Mouse (Mus musculus) embryonic facial prominence, embryonic 12.5 days (tissue): ENCODE measurements around the gene Dph2. TPM values are rescaled to one million over a fixed set of nuclear protein-coding genes. Genes with fewer than 3 reads are reported as not detected.

Experiments
- ATAC-seq: fragments of 200-750 bp; cut with Nextera tagmentation; 2 replicates; pipeline ENCODE4 v1.8.0; 2017; ENCODE audit not compliant: insufficient number of reproducible peaks, insufficient read depth, low FRiP score, low TSS enrichment
- H3K27ac ChIP-seq: fragments of 300-500 bp; sonication (generic); 2 replicates; pipeline ENCODE4 v1.5.1; 2016; ENCODE audit warnings: mild to moderate bottlenecking
- H3K27me3 ChIP-seq: fragments of 300-500 bp; sonication (generic); 2 replicates; pipeline ENCODE4 v1.6.1; 2016; ENCODE audit warnings: mild to moderate bottlenecking, moderate library complexity
- H3K36me3 ChIP-seq: fragments of 300-500 bp; sonication (generic); 2 replicates; pipeline ENCODE4 v1.6.1; 2016; ENCODE audit warnings: mild to moderate bottlenecking
- H3K4me1 ChIP-seq: fragments of 300-500 bp; sonication (generic); 2 replicates; pipeline ENCODE4 v1.6.1; 2016
- H3K4me2 ChIP-seq: fragments of 300-500 bp; sonication (generic); replicated peaks from 2 replicates; pipeline ENCODE4 v1.6.1; 2016; ENCODE audit warnings: mild to moderate bottlenecking, moderate library complexity
- H3K4me3 ChIP-seq: fragments of 300-500 bp; sonication (generic); 2 replicates; pipeline ENCODE4 v1.5.1; 2016; ENCODE audit warnings: mild to moderate bottlenecking
- H3K9ac ChIP-seq: fragments of 300-500 bp; sonication (generic); 2 replicates; pipeline ENCODE4 v1.6.1; 2016; ENCODE audit warnings: mild to moderate bottlenecking, moderate library complexity
- H3K9me3 ChIP-seq: fragments of 300-500 bp; sonication (generic); 2 replicates; pipeline ENCODE4 v1.6.1; 2016; ENCODE audit warnings: mild to moderate bottlenecking, moderate library complexity
- WGBS: fragments of 180-500 bp; shearing (Covaris S2); methylation state at CpG from one replicate; pipeline ENCODE4 v1.1.7; 2016; 5-methylcytosine and 5-hydroxymethylcytosine counted together
- polyA plus RNA-seq: library from polyadenylated mRNA; unstranded; fragments of >200 nt; fragmentation: Nextera tagmentation; extraction: Ambion mirVana; gene quantifications from 2 replicates; pipeline ENCODE4 v1.2.1, GENCODE M21; 2016

The Dph2 gene
- polyA plus RNA-seq, 1 experiment from 2014 or later, result 21.0 TPM

DNA sequence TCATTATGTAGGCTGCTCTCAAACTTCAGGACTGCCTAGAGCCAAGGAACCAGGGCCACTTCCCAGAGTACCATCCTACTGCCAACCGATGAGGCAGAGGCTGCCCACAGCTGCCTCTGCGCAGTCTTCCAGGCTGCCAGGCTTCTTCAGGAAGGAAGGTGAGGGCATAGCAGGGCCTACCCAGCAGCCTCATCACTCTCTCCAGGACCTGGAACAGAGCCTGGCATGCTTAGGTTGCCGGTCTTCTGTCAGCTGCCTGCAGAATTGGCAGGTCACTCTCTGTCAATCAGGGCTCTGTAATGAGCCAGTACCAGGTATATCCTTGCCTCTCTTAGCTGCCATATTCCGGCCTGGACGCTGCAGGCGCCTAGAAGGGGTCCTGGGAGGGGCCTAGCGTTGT, 41.7 kb downstream of the Dph2 start:
- no peak for ATAC-seq

DNA sequence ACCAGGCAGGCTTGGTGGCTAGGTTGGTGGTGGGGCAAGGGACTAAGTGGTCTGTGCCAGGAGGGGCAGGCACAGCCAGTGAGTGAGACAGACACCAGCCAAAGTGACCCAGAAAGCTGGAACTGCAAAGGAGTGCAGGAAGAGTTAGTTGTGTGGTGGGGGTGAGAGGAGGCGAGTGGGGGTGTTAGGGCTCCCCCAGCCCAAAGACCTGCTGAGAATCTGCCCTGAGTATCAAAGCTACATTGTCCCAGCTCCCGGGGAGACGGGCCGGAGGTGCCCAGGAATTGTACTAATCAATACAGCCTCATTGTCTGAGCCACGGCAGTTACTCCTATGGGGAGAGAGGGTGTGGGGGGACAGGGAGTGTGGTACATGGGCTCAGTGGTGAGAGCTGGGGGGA, 42.3 kb downstream of the Dph2 start:
- WGBS, result 38% methylated on average over 5 of the region's 5 CpGs
- no peaks in the 10 kb centered on the region for H3K4me1 ChIP-seq
- H3K27me3 ChIP-seq, result no peaks in the 10 kb centered on the region
- H3K36me3 ChIP-seq, result 0 out of 2 replicates have a peak, but pooled peaks cover 8% of the 10 kb centered on the region
- no peaks in the 10 kb centered on the region for H3K9me3 ChIP-seq
- no peak overlapping the region for H3K4me2 ChIP-seq
- no peak overlapping the region for H3K9ac ChIP-seq
- H3K27ac ChIP-seq, result no peak overlapping the region
- H3K4me3 ChIP-seq, result no peak overlapping the region
- ATAC-seq, result no peak

More for the DNA sequence above, 41.7 kb downstream of the Dph2 start:
- H3K4me1 ChIP-seq, result no peaks in the 10 kb centered on the region
- WGBS, result 79% methylated on average over 7 of the region's 7 CpGs
- no peaks in the 10 kb centered on the region for H3K9me3 ChIP-seq
- H3K36me3 ChIP-seq, result 0 out of 2 replicates have a peak, but pooled peaks cover 8% of the 10 kb centered on the region
- H3K4me3 ChIP-seq, result no peak overlapping the region
- no peak overlapping the region for H3K27ac ChIP-seq
- no peak overlapping the region for H3K4me2 ChIP-seq
- no peak overlapping the region for H3K9ac ChIP-seq
- no peaks in the 10 kb centered on the region for H3K27me3 ChIP-seq

DNA sequence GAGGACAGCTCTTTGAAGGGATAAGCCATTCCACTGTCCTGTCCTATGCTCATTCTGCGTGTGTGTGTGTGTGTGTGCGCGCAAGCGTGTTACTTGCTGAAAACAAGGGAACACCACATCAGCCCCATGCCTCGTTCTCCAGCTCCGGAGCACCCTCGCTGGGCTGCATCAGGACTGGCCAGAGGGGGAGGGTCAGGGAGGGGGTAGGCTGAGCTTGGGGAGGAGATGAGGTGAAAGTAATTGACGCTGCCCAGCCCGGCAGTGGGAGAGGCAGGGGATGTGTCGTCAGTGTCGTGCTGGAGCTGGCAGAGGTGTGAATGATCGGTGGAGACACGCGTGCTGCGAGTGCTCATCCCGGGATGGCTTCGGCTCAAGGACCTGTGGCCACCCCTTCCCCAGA, 42.8 kb downstream of the Dph2 start:
- H3K9ac ChIP-seq, result no peak overlapping the region
- H3K27me3 ChIP-seq, result no peaks in the 10 kb centered on the region
- 0 out of 2 replicates have a peak, but pooled peaks cover 8% of the 10 kb centered on the region for H3K36me3 ChIP-seq
- no peak for ATAC-seq
- no peak overlapping the region for H3K4me2 ChIP-seq
- no peak overlapping the region for H3K27ac ChIP-seq
- no peaks in the 10 kb centered on the region for H3K4me1 ChIP-seq
- H3K9me3 ChIP-seq, result no peaks in the 10 kb centered on the region
- no peak overlapping the region for H3K4me3 ChIP-seq
- 67% methylated on average over 17 of the region's 17 CpGs for WGBS

DNA sequence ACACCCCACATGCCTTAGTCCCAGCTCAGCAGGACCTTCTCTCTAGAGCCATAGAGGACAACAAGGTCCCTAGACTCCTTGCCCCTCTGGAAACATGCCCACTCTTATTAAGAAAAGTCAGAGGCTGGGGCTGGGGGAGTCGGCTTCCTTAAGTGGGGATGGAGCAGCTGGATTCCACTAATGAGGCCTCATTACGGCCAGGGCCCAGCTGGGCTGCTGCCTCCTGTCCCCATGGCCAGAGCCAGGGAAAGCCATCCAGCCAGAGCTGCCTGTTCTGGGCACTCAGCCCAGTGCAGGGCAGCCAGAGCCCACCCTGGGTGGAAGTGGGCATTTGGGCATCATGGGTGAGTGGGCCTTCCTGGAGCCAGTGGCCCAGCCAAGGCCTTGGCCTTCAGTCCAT, 44.8 kb downstream of the Dph2 start:
- Histone ChIP-seq H3K27me3 (no peaks in the 10 kb centered on the region), H3K9me3 (no peaks in the 10 kb centered on the region), H3K36me3 (0 out of 2 replicates have a peak, but pooled peaks cover 8% of the 10 kb centered on the region), H3K4me1 (no peaks in the 10 kb centered on the region), H3K9ac (no peak overlapping the region), H3K4me3 (no peak overlapping the region), H3K27ac (no peak overlapping the region), H3K4me2 (no peak overlapping the region)
- WGBS, result 39% methylated on average over 2 of the region's 2 CpGs
- no peak for ATAC-seq

DNA sequence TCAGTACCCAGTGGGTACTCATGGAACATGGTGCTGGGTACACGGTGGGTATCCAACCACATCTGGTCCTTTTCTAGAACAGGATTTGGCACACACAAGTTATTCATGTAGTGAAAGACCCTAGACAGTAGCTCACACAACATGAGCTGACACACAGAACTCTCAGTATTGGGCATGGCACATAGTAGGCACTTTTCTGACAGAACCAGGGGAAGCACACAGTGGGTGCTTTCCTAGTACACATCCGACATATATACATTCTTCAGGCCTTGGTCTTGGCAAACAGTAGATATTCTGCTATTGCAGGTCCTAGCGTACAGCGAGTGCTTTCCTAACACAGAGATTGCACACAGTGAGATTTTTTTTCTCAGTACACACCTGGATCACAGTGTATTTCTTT, 45.6 kb downstream of the Dph2 start:
- H3K27ac ChIP-seq, result no peak overlapping the region
- no peaks in the 10 kb centered on the region for H3K4me1 ChIP-seq
- H3K27me3 ChIP-seq, result no peaks in the 10 kb centered on the region
- H3K36me3 ChIP-seq, result 0 out of 2 replicates have a peak, but pooled peaks cover 8% of the 10 kb centered on the region
- no peak overlapping the region for H3K4me3 ChIP-seq
- H3K9me3 ChIP-seq, result no peaks in the 10 kb centered on the region
- no peak for ATAC-seq
- 93% methylated on average over 4 of the region's 4 CpGs for WGBS
- no peak overlapping the region for H3K9ac ChIP-seq
- H3K4me2 ChIP-seq, result no peak overlapping the region

DNA sequence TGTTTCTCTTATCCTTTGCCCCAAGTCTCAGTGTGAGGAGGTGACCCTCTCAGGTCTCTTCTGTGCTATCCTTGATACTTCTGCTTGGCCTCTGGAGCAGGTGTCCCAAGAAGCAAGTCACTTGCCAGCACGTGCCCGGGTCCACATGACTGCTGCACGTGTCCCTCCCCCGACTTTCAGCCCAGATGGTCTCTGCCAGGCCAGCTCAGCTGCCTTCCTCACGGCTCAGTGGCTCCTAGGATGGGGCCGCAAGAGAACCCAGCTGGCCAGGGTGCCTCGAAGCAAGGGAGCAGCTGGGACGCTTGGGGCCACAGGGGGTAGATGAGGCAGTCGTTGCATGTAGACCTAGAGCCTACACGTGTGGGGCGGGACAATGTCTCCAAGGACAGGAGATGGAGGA, 46.5 kb downstream of the Dph2 start:
- H3K9ac ChIP-seq, result no peak overlapping the region
- H3K9me3 ChIP-seq, result no peaks in the 10 kb centered on the region
- H3K4me1 ChIP-seq, result no peaks in the 10 kb centered on the region
- 0 out of 2 replicates have a peak, but pooled peaks cover 8% of the 10 kb centered on the region for H3K36me3 ChIP-seq
- no peak overlapping the region for H3K27ac ChIP-seq
- WGBS, result 82% methylated on average over 11 of the region's 11 CpGs
- no peak overlapping the region for H3K4me3 ChIP-seq
- H3K27me3 ChIP-seq, result no peaks in the 10 kb centered on the region
- no peak overlapping the region for H3K4me2 ChIP-seq
- no peak for ATAC-seq

DNA sequence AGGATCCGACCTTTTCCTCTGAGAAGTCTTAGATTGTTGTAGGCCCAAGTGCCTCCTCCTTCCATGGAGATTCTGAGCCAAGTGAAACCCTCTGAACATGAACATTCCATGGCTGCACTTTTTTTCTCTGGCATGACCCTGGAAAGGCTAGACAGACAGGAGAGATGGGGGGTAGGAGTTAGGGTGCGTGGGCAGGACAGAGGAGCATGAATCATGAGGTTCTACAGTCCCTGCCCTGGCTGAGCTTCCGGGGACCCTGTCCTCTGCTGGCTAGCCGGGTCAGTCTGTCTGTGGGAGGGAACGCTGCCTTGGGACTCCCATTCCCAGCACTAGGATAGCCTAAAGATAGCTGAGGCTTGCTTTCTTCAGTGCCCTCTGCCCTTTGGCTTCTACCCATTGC, 47.4 kb downstream of the Dph2 start:
- Histone ChIP-seq H3K4me1 (no peaks in the 10 kb centered on the region), H3K9me3 (no peaks in the 10 kb centered on the region), H3K27ac (no peak overlapping the region), H3K36me3 (0 out of 2 replicates have a peak, but pooled peaks cover 8% of the 10 kb centered on the region), H3K27me3 (no peaks in the 10 kb centered on the region), H3K4me2 (no peak overlapping the region), H3K9ac (no peak overlapping the region), H3K4me3 (no peak overlapping the region)
- no peak for ATAC-seq
- whole genome bisulfite sequencing, result 85% methylated on average over 5 of the region's 5 CpGs

DNA sequence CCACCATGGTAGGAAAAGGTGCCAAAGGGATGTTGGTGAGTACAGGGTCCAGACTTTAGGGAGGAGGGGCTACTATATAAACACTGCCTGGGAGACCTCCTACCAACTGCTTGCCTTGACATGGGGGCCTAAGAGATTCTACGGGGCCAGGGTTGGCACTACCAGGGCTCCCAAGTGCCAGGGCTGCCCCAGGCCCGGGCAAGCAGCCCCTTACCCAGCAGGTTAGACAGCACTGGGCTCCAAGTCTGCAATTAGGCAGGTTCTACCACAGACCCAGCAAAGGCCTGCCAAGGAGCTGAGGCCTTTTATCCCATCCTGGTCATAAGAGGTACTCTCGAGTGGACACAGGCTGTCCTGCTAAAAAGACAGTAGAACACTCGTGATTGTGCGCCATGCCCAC, 48.7 kb downstream of the Dph2 start:
- H3K4me1 ChIP-seq, result no peaks in the 10 kb centered on the region
- H3K4me3 ChIP-seq, result no peak overlapping the region
- H3K9ac ChIP-seq, result no peak overlapping the region
- no peak for ATAC-seq
- H3K36me3 ChIP-seq, result 0 out of 2 replicates have a peak, but pooled peaks cover 8% of the 10 kb centered on the region
- H3K27ac ChIP-seq, result no peak overlapping the region
- no peak overlapping the region for H3K4me2 ChIP-seq
- no peaks in the 10 kb centered on the region for H3K9me3 ChIP-seq
- WGBS, result 88% methylated on average over 5 of the region's 5 CpGs
- H3K27me3 ChIP-seq, result no peaks in the 10 kb centered on the region

DNA sequence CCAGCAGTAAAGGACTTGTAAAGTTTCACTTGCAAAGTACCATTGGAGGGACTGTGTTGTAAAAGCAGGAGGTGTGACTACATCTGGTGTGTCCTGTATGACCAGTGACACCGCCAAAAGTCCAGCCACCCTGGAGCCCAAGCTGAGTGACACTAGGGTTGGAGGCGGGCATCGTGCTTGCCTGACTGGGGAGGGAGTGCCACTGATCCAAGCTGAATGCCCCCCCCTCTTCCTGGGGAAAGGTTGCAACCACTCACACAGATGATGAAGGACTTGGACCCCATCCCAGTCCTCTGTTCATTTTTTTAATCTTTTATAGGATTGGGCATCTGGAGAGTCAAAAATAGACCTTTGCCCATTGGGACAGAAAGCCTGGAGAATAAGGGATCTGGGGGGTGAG, 50.3 kb downstream of the Dph2 start:
- H3K4me1 ChIP-seq, result no peaks in the 10 kb centered on the region

DNA sequence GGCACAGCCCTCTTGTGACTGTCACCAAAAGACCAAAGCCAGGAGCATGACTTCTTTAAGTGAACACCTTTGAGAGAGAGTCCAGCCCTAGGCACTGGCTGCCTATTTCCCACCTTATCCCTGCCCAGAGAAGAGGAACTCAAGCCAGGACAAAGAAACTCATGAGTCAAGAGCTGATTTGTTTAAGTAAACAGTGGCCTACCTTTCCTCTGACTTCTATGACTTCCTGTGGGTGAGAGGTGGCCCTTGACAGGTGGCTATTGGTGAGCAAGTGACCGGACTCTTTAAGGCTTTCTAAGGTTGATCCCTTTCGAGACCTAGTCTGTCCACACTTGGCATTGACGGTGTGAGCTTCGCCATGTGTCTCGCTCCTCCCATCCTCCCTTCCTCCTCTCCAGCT, 51.0 kb downstream of the Dph2 start:
- Histone ChIP-seq H3K9me3 (no peaks in the 10 kb centered on the region), H3K9ac (no peak overlapping the region), H3K27ac (no peak overlapping the region), H3K4me3 (no peak overlapping the region), H3K4me2 (no peak overlapping the region), H3K4me1 (no peaks in the 10 kb centered on the region), H3K36me3 (0 out of 2 replicates have a peak, but pooled peaks cover 1% of the 10 kb centered on the region), H3K27me3 (no peaks in the 10 kb centered on the region)
- no peak for ATAC-seq
- 92% methylated on average over 5 of the region's 5 CpGs for WGBS

More for the DNA sequence above, 50.3 kb downstream of the Dph2 start:
- 80% methylated on average over 3 of the region's 3 CpGs for WGBS
- H3K36me3 ChIP-seq, result 0 out of 2 replicates have a peak, but pooled peaks cover 8% of the 10 kb centered on the region
- H3K4me3 ChIP-seq, result no peak overlapping the region
- no peaks in the 10 kb centered on the region for H3K9me3 ChIP-seq
- no peak overlapping the region for H3K9ac ChIP-seq
- no peaks in the 10 kb centered on the region for H3K27me3 ChIP-seq
- no peak overlapping the region for H3K27ac ChIP-seq
- no peak overlapping the region for H3K4me2 ChIP-seq
- no peak for ATAC-seq

DNA sequence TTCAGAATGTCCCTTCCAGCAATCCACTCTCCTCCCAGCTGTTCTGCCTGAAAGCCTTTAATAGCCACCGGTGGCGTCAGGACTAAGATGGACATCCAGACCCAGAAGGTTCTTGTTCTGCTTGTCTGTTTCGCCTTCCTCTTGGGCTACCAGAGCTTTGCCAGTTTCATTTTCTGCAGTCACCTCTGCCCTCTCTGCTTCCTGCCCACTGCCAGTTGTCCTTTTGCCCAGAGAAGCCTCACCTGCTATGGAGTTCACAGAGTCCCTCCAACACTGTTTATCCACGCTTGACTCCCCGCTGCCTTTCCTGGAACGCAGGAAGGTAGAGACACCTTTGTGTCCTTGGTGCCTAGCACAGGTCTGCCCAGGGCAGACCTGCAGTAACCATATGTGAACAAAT, 52.5 kb downstream of the Dph2 start:
- H3K9ac ChIP-seq, result no peak overlapping the region
- H3K36me3 ChIP-seq, result no peaks in the 10 kb centered on the region
- peaks cover 5% of the 10 kb centered on the region for H3K4me1 ChIP-seq
- H3K4me3 ChIP-seq, result no peak overlapping the region
- 71% methylated on average over 6 of the region's 6 CpGs for WGBS
- no peaks in the 10 kb centered on the region for H3K9me3 ChIP-seq
- H3K4me2 ChIP-seq, result no peak overlapping the region
- no peak for ATAC-seq
- H3K27ac ChIP-seq, result no peak overlapping the region
- H3K27me3 ChIP-seq, result no peaks in the 10 kb centered on the region
